Mouse (Mus musculus): ENCODE data around the gene Snd1. TPM values are rescaled to one million over a fixed set of nuclear protein-coding genes. Genes with fewer than 3 reads are reported as not detected.

Snd1 gene
- polyA plus RNA-seq, 1 experiment from 2014 or later, result 56.6 TPM

DNA sequence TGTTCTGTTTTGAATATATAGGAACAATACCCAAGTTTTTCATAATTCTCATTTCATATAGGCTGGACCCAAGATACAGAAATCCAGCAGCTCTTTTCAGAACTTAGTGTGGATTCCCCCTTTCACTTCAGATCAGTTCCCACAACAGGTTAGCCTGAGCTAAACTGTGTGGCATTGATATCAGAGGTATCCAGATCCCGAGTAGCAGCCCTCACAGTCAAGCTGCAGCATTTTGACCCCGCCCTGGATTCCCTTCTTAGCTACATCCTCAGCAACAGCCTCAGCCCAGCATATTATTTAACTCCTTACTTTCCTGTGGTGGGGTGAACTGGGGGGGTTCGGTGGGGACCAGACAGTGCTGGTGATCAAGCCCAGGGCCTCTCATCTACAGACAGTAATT is 128.5 kb downstream of the Snd1 start:
- Histone ChIP-seq H3K36me3 (ENCODE audit: insufficient read depth, low read length) (no peaks in the 10 kb centered on the region), H3K9me3 (ENCODE audit: low read length) (no peaks in the 10 kb centered on the region), H3K9ac (replicated peaks; ENCODE audit: low read depth) (no peak overlapping the region), H3K27ac (ENCODE audit: low read length) (no peak overlapping the region), H3K27me3 (replicated peaks; ENCODE audit: insufficient read depth, low read length) (no peaks in the 10 kb centered on the region), H3K4me3 (ENCODE audit: low read depth, low read length) (no peak overlapping the region), H3K4me2 (replicated peaks; ENCODE audit: low read depth, low read length) (no peak overlapping the region), H3K4me1 (ENCODE audit: insufficient read depth, low read depth, low read length) (no peaks in the 10 kb centered on the region)
- TF ChIP-seq EP300 (IDR thresholded peaks at IDR 0.05) (no peak), CTCF (IDR thresholded peaks at IDR 0.05) (no peak)
- DNase-seq (ENCODE audit: low spot score) (no peak), ATAC-seq (no peak)
- WGBS, result 69% methylated on average over 3 of the region's 3 CpGs

DNA sequence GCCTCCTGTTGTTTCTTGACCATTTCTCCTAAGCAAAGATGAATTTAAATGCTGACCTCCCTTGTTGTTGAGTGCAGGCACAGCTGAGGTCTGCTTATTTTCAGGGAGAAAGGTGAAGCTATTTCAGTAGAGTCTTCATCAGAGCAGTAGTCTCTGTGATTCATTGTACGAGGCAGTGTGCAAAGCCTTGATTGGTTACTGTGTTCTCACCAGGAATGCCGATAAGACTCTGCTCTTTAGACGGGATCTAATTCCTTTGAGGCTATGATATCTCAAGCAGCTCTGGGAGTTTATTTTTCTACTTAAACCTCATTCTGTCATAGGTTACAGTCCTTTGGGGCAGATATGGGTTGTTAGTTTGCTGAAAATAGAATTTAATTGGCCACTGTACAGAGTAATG is 128.9 kb downstream of the Snd1 start:
- no peak overlapping the region for H3K9ac ChIP-seq (replicated peaks; ENCODE audit: low read depth)
- H3K36me3 ChIP-seq (ENCODE audit: insufficient read depth, low read length), result no peaks in the 10 kb centered on the region
- no peak overlapping the region for H3K4me3 ChIP-seq (ENCODE audit: low read depth, low read length)
- ATAC-seq (no peak), DNase-seq (ENCODE audit: low spot score) (no peak)
- no peak overlapping the region for H3K4me2 ChIP-seq (replicated peaks; ENCODE audit: low read depth, low read length)
- no peaks in the 10 kb centered on the region for H3K4me1 ChIP-seq (ENCODE audit: insufficient read depth, low read depth, low read length)
- 43% methylated on average over 3 of the region's 3 CpGs for WGBS
- no peaks in the 10 kb centered on the region for H3K9me3 ChIP-seq (ENCODE audit: low read length)
- TF ChIP-seq EP300 (IDR thresholded peaks at IDR 0.05) (no peak), CTCF (IDR thresholded peaks at IDR 0.05) (no peak)
- H3K27me3 ChIP-seq (replicated peaks; ENCODE audit: insufficient read depth, low read length), result no peaks in the 10 kb centered on the region
- no peak overlapping the region for H3K27ac ChIP-seq (ENCODE audit: low read length)

DNA sequence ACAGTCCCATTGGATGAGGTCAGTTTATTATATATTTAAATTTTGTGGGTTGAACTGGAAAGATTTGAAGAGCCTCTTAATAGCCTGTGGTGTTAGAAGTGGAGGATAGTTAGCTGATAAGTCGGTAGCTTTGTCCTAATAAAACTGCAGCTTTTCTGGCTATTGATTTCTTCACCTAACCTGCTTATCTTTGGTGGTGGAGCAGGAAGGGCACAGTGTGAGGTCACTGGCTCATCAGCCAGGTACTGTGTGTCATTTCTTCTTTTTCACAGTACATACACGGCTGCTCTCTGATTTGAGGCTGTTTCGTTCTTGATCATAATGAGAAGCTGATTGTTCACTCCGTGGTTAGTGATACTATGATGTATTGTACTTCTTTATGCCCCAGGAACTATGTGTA is 134.4 kb downstream of the Snd1 start:
- ATAC-seq, result no peak
- no peaks in the 10 kb centered on the region for H3K27me3 ChIP-seq (replicated peaks; ENCODE audit: insufficient read depth, low read length)
- H3K4me3 ChIP-seq (ENCODE audit: low read depth, low read length), result no peak overlapping the region
- TF ChIP-seq CTCF (IDR thresholded peaks at IDR 0.05) (no peak), EP300 (IDR thresholded peaks at IDR 0.05) (no peak)
- H3K27ac ChIP-seq (ENCODE audit: low read length), result no peak overlapping the region
- no peak overlapping the region for H3K4me2 ChIP-seq (replicated peaks; ENCODE audit: low read depth, low read length)
- no peaks in the 10 kb centered on the region for H3K9me3 ChIP-seq (ENCODE audit: low read length)
- no peak for DNase-seq (ENCODE audit: low spot score)
- H3K36me3 ChIP-seq (ENCODE audit: insufficient read depth, low read length), result no peaks in the 10 kb centered on the region
- no peaks in the 10 kb centered on the region for H3K4me1 ChIP-seq (ENCODE audit: insufficient read depth, low read depth, low read length)
- 67% methylated on average over 4 of the region's 4 CpGs for WGBS
- no peak overlapping the region for H3K9ac ChIP-seq (replicated peaks; ENCODE audit: low read depth)

DNA sequence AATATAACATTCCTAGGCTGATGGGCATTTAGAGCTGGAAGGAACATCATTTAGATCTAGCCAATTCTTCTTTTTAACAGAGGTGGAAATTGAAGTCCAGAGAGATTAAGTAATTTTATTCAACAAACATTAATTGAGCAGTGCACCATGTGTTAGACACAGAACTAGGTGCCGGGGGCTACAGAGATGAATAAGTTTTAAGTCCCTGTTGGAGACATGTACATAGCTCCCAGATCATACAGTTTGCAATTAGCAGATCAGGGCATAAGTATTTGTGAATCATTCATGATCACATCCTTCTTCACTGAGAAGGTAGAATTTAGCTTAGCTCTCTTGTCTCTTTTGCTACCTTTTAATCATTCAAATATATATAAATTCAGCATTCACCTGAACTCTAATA is 135.2 kb downstream of the Snd1 start:
- H3K9ac ChIP-seq (replicated peaks; ENCODE audit: low read depth), result no peak overlapping the region

DNA sequence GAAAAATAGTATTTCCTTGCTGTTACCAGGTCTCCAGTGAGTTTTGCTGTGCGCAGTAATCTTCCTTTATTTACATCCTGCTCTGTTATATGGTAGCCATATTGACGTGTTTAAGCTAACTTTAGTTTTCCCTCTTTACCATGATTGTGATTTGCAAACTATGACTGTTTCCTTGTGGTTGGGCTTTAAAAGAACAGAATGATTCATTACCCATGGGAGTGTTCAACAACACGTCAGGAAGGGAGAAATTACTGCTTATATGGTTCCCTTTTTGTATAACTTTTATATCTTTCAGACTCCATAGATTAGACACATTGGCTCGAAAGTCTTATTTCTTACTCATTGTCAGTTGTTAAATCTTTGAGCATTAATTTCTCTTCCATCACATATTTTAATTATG is 138.5 kb downstream of the Snd1 start:
- peaks cover 3% of the 10 kb centered on the region; the same call in 1 of the 2 replicates for H3K4me1 ChIP-seq (ENCODE audit: insufficient read depth, low read depth, low read length)
- H3K27me3 ChIP-seq (replicated peaks; ENCODE audit: insufficient read depth, low read length), result no peaks in the 10 kb centered on the region
- H3K9me3 ChIP-seq (ENCODE audit: low read length), result no peaks in the 10 kb centered on the region
- H3K4me2 ChIP-seq (replicated peaks; ENCODE audit: low read depth, low read length), result no peak overlapping the region
- no peak for TF ChIP-seq EP300 (IDR thresholded peaks at IDR 0.05)
- TF ChIP-seq CTCF (IDR thresholded peaks at IDR 0.05), result no peak
- no peak overlapping the region for H3K27ac ChIP-seq (ENCODE audit: low read length)
- no peak overlapping the region for H3K4me3 ChIP-seq (ENCODE audit: low read depth, low read length)
- no peak for ATAC-seq
- WGBS, result 78% methylated on average over 4 of the region's 4 CpGs
- no peak overlapping the region for H3K9ac ChIP-seq (replicated peaks; ENCODE audit: low read depth)
- H3K36me3 ChIP-seq (ENCODE audit: insufficient read depth, low read length), result no peaks in the 10 kb centered on the region
- no peak for DNase-seq (ENCODE audit: low spot score)

More for the DNA sequence above, 135.2 kb downstream of the Snd1 start:
- DNase-seq (ENCODE audit: low spot score) (no peak), ATAC-seq (no peak)
- Histone ChIP-seq H3K36me3 (ENCODE audit: insufficient read depth, low read length) (no peaks in the 10 kb centered on the region), H3K9me3 (ENCODE audit: low read length) (no peaks in the 10 kb centered on the region), H3K4me3 (ENCODE audit: low read depth, low read length) (no peak overlapping the region), H3K27me3 (replicated peaks; ENCODE audit: insufficient read depth, low read length) (no peaks in the 10 kb centered on the region), H3K27ac (ENCODE audit: low read length) (no peak overlapping the region), H3K4me2 (replicated peaks; ENCODE audit: low read depth, low read length) (no peak overlapping the region), H3K4me1 (ENCODE audit: insufficient read depth, low read depth, low read length) (no peaks in the 10 kb centered on the region)
- 100% methylated on average over 1 of the region's 1 CpGs for WGBS
- TF ChIP-seq EP300 (IDR thresholded peaks at IDR 0.05) (no peak), CTCF (IDR thresholded peaks at IDR 0.05) (no peak)

DNA sequence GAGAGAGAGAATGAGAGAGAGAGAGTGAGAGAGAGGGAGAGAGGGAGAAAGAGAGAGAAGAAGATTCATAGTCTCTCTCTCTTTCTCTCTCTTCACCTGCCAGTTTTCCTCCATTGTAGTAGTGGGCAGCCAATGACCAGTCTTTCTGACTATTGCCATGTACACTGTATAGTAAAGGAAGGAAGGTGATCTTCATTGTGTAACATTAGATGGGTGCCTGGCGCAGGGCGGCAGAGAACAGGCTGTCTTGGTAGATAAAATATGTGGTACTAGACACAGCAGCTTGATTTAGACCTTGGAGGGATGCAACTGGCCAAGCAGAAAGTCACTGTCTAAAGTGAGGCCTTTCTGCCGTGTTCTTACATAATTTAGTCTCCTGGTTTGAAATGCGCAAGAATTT is 139.9 kb downstream of the Snd1 start:
- TF ChIP-seq EP300 (IDR thresholded peaks at IDR 0.05), result no peak
- TF ChIP-seq CTCF (IDR thresholded peaks at IDR 0.05), result no peak
- Histone ChIP-seq H3K9ac (replicated peaks; ENCODE audit: low read depth) (no peak overlapping the region), H3K4me1 (ENCODE audit: insufficient read depth, low read depth, low read length) (peaks cover 11% of the 10 kb centered on the region; the same call in 1 of the 2 replicates), H3K27ac (ENCODE audit: low read length) (no peak overlapping the region), H3K9me3 (ENCODE audit: low read length) (no peaks in the 10 kb centered on the region), H3K4me3 (ENCODE audit: low read depth, low read length) (no peak overlapping the region), H3K36me3 (ENCODE audit: insufficient read depth, low read length) (no peaks in the 10 kb centered on the region), H3K4me2 (replicated peaks; ENCODE audit: low read depth, low read length) (no peak overlapping the region), H3K27me3 (replicated peaks; ENCODE audit: insufficient read depth, low read length) (no peaks in the 10 kb centered on the region)
- WGBS, result 80% methylated on average over 4 of the region's 4 CpGs
- DNase-seq (ENCODE audit: low spot score) (no peak), ATAC-seq (no peak)

DNA sequence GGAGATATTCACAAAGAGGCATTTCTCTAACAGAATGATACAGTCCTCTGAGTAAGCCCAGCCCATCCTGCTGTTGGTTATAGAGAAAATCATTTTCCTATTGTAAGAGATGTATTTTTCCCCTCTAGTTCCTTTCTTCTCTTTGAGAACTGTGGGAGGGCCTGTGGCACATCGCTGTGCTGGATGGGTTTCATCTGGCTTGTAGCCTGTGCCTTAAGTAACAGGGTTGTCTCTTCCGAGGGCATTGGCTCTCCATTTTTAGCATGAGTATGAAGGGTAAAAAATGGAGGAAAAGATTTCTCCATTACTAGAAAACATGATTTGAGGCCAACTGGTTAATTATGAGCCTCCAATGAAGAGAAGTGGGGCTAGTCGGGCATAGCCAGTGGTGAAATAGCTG is 140.5 kb downstream of the Snd1 start:
- Histone ChIP-seq H3K27ac (ENCODE audit: low read length) (no peak overlapping the region), H3K9ac (replicated peaks; ENCODE audit: low read depth) (no peak overlapping the region), H3K27me3 (replicated peaks; ENCODE audit: insufficient read depth, low read length) (no peaks in the 10 kb centered on the region), H3K4me1 (ENCODE audit: insufficient read depth, low read depth, low read length) (peaks cover 11% of the 10 kb centered on the region; the same call in 1 of the 2 replicates), H3K4me2 (replicated peaks; ENCODE audit: low read depth, low read length) (no peak overlapping the region), H3K36me3 (ENCODE audit: insufficient read depth, low read length) (no peaks in the 10 kb centered on the region), H3K4me3 (ENCODE audit: low read depth, low read length) (no peak overlapping the region), H3K9me3 (ENCODE audit: low read length) (no peaks in the 10 kb centered on the region)
- ATAC-seq, result no peak
- no peak for TF ChIP-seq EP300 (IDR thresholded peaks at IDR 0.05)
- no peak for TF ChIP-seq CTCF (IDR thresholded peaks at IDR 0.05)
- DNase-seq (ENCODE audit: low spot score), result no peak
- WGBS, result 90% methylated on average over 3 of the region's 3 CpGs

All from lung, postnatal 0 days (tissue).